Mouse (Mus musculus): ENCODE data around the gene Lbhd2. TPM values are rescaled to one million over a fixed set of nuclear protein-coding genes. Genes with fewer than 3 reads are reported as not detected.

Lbhd2 gene
- polyA plus RNA-seq, 1 experiment from 2014 or later, result 0.63 TPM

GRCm38 (mm10) chr12:111445890-111446613 lies 39.4 kb downstream of the Lbhd2 start:
- DNase-seq (ENCODE audit: low spot score) (no peak), ATAC-seq (ENCODE audit: insufficient number of reproducible peaks, low FRiP score, low TSS enrichment, low read depth) (no peak)
- Histone ChIP-seq H3K27me3 (ENCODE audit: control insufficient read depth, insufficient read depth, low read length) (peaks cover 95% of the 10 kb centered on the region), H3K4me1 (ENCODE audit: control insufficient read depth, insufficient read depth, low read length) (peaks cover 21% of the 10 kb centered on the region), H3K36me3 (ENCODE audit: control insufficient read depth, insufficient read depth, low read length) (no peaks in the 10 kb centered on the region; the same call in 1 of the 2 replicates), H3K9me3 (ENCODE audit: control insufficient read depth, low read length) (no peaks in the 10 kb centered on the region), H3K4me2 (ENCODE audit: low read depth, severe bottlenecking) (peak overlapping the region; percentile 35), H3K9ac (ENCODE audit: low read length) (no peak overlapping the region), H3K4me3 (ENCODE audit: low read depth, low read length) (peak overlapping the region; percentile 19; the same call in 1 of the 2 replicates), H3K27ac (replicated peaks; ENCODE audit: low read depth, low read length) (no peak overlapping the region)
- WGBS, result 7% methylated on average over 27 of the region's 27 CpGs

- WGBS, result 30% methylated on average over 5 of the region's 5 CpGs
- Histone ChIP-seq H3K36me3 (ENCODE audit: control insufficient read depth, insufficient read depth, low read length) (no peaks in the 10 kb centered on the region; the same call in 1 of the 2 replicates), H3K4me3 (ENCODE audit: low read depth, low read length) (no peak overlapping the region), H3K27ac (replicated peaks; ENCODE audit: low read depth, low read length) (no peak overlapping the region), H3K4me2 (ENCODE audit: low read depth, severe bottlenecking) (no peak overlapping the region), H3K4me1 (ENCODE audit: control insufficient read depth, insufficient read depth, low read length) (peaks cover 21% of the 10 kb centered on the region), H3K9ac (ENCODE audit: low read length) (no peak overlapping the region), H3K9me3 (ENCODE audit: control insufficient read depth, low read length) (no peaks in the 10 kb centered on the region), H3K27me3 (ENCODE audit: control insufficient read depth, insufficient read depth, low read length) (peaks cover 94% of the 10 kb centered on the region)
- ATAC-seq (ENCODE audit: insufficient number of reproducible peaks, low FRiP score, low TSS enrichment, low read depth) (no peak), DNase-seq (ENCODE audit: low spot score) (no peak)
Observed at GRCm38 (mm10) chr12:111446745-111447144, 40.1 kb downstream of the Lbhd2 start.

GRCm38 (mm10) chr12:111447350-111447749 lies 40.7 kb downstream of the Lbhd2 start:
- no peak overlapping the region for H3K4me3 ChIP-seq (ENCODE audit: low read depth, low read length)
- H3K27ac ChIP-seq (replicated peaks; ENCODE audit: low read depth, low read length), result no peak overlapping the region
- H3K27me3 ChIP-seq (ENCODE audit: control insufficient read depth, insufficient read depth, low read length), result peaks cover 93% of the 10 kb centered on the region
- ATAC-seq (ENCODE audit: insufficient number of reproducible peaks, low FRiP score, low TSS enrichment, low read depth) (no peak), DNase-seq (ENCODE audit: low spot score) (no peak)
- H3K4me1 ChIP-seq (ENCODE audit: control insufficient read depth, insufficient read depth, low read length), result peaks cover 21% of the 10 kb centered on the region
- no peak overlapping the region for H3K4me2 ChIP-seq (ENCODE audit: low read depth, severe bottlenecking)
- WGBS, result 16% methylated on average over 9 of the region's 9 CpGs
- H3K9ac ChIP-seq (ENCODE audit: low read length), result no peak overlapping the region
- no peaks in the 10 kb centered on the region for H3K9me3 ChIP-seq (ENCODE audit: control insufficient read depth, low read length)
- H3K36me3 ChIP-seq (ENCODE audit: control insufficient read depth, insufficient read depth, low read length), result no peaks in the 10 kb centered on the region; the same call in 1 of the 2 replicates

- Histone ChIP-seq H3K4me1 (ENCODE audit: control insufficient read depth, insufficient read depth, low read length) (peaks cover 13% of the 10 kb centered on the region), H3K4me2 (ENCODE audit: low read depth, severe bottlenecking) (no peak overlapping the region), H3K27ac (replicated peaks; ENCODE audit: low read depth, low read length) (no peak overlapping the region), H3K4me3 (ENCODE audit: low read depth, low read length) (no peak overlapping the region), H3K27me3 (ENCODE audit: control insufficient read depth, insufficient read depth, low read length) (peaks cover 85% of the 10 kb centered on the region), H3K9ac (ENCODE audit: low read length) (no peak overlapping the region), H3K9me3 (ENCODE audit: control insufficient read depth, low read length) (no peaks in the 10 kb centered on the region), H3K36me3 (ENCODE audit: control insufficient read depth, insufficient read depth, low read length) (no peaks in the 10 kb centered on the region; the same call in 1 of the 2 replicates)
- 18% methylated on average over 22 of the region's 22 CpGs for WGBS
- DNase-seq (ENCODE audit: low spot score) (no peak), ATAC-seq (ENCODE audit: insufficient number of reproducible peaks, low FRiP score, low TSS enrichment, low read depth) (no peak)
Observed at GRCm38 (mm10) chr12:111447898-111448760, 41.5 kb downstream of the Lbhd2 start.

- peaks cover 75% of the 10 kb centered on the region for H3K27me3 ChIP-seq (ENCODE audit: control insufficient read depth, insufficient read depth, low read length)
- no peak overlapping the region for H3K27ac ChIP-seq (replicated peaks; ENCODE audit: low read depth, low read length)
- H3K4me2 ChIP-seq (ENCODE audit: low read depth, severe bottlenecking), result no peak overlapping the region
- ATAC-seq (ENCODE audit: insufficient number of reproducible peaks, low FRiP score, low TSS enrichment, low read depth), result no peak
- H3K4me3 ChIP-seq (ENCODE audit: low read depth, low read length), result no peak overlapping the region
- WGBS, result 14% methylated on average over 13 of the region's 14 CpGs
- no peak overlapping the region for H3K9ac ChIP-seq (ENCODE audit: low read length)
- DNase-seq (ENCODE audit: low spot score), result no peak
- H3K4me1 ChIP-seq (ENCODE audit: control insufficient read depth, insufficient read depth, low read length), result peaks cover 11% of the 10 kb centered on the region
- no peaks in the 10 kb centered on the region for H3K9me3 ChIP-seq (ENCODE audit: control insufficient read depth, low read length)
- H3K36me3 ChIP-seq (ENCODE audit: control insufficient read depth, insufficient read depth, low read length), result no peaks in the 10 kb centered on the region; the same call in 1 of the 2 replicates
Observed at GRCm38 (mm10) chr12:111448931-111449705, 42.5 kb downstream of the Lbhd2 start.

GRCm38 (mm10) chr12:111450359-111450758 lies 43.8 kb downstream of the Lbhd2 start:
- no peak overlapping the region for H3K27ac ChIP-seq (replicated peaks; ENCODE audit: low read depth, low read length)
- H3K36me3 ChIP-seq (ENCODE audit: control insufficient read depth, insufficient read depth, low read length), result no peaks in the 10 kb centered on the region; the same call in 1 of the 2 replicates
- no peak overlapping the region for H3K4me2 ChIP-seq (ENCODE audit: low read depth, severe bottlenecking)
- no peaks in the 10 kb centered on the region for H3K9me3 ChIP-seq (ENCODE audit: control insufficient read depth, low read length)
- DNase-seq (ENCODE audit: low spot score) (no peak), ATAC-seq (ENCODE audit: insufficient number of reproducible peaks, low FRiP score, low TSS enrichment, low read depth) (no peak)
- H3K27me3 ChIP-seq (ENCODE audit: control insufficient read depth, insufficient read depth, low read length), result peaks cover 63% of the 10 kb centered on the region
- 32% methylated on average over 6 of the region's 6 CpGs for WGBS
- no peak overlapping the region for H3K4me3 ChIP-seq (ENCODE audit: low read depth, low read length)
- peaks cover 11% of the 10 kb centered on the region for H3K4me1 ChIP-seq (ENCODE audit: control insufficient read depth, insufficient read depth, low read length)
- no peak overlapping the region for H3K9ac ChIP-seq (ENCODE audit: low read length)

GRCm38 (mm10) chr12:111451561-111451960 lies 45.0 kb downstream of the Lbhd2 start:
- peaks cover 52% of the 10 kb centered on the region for H3K27me3 ChIP-seq (ENCODE audit: control insufficient read depth, insufficient read depth, low read length)

GRCm38 (mm10) chr12:111454021-111454420 lies 47.4 kb downstream of the Lbhd2 start:
- 32% methylated on average over 4 of the region's 4 CpGs for WGBS

More at GRCm38 (mm10) chr12:111451561-111451960, 45.0 kb downstream of the Lbhd2 start:
- Histone ChIP-seq H3K4me1 (ENCODE audit: control insufficient read depth, insufficient read depth, low read length) (peaks cover 8% of the 10 kb centered on the region; the same call in 1 of the 2 replicates), H3K9me3 (ENCODE audit: control insufficient read depth, low read length) (no peaks in the 10 kb centered on the region), H3K9ac (ENCODE audit: low read length) (no peak overlapping the region), H3K27ac (replicated peaks; ENCODE audit: low read depth, low read length) (no peak overlapping the region), H3K4me3 (ENCODE audit: low read depth, low read length) (no peak overlapping the region), H3K36me3 (ENCODE audit: control insufficient read depth, insufficient read depth, low read length) (no peaks in the 10 kb centered on the region), H3K4me2 (ENCODE audit: low read depth, severe bottlenecking) (no peak overlapping the region)
- WGBS, result 78% methylated on average over 7 of the region's 7 CpGs
- ATAC-seq (ENCODE audit: insufficient number of reproducible peaks, low FRiP score, low TSS enrichment, low read depth) (no peak), DNase-seq (ENCODE audit: low spot score) (no peak)

More at GRCm38 (mm10) chr12:111454021-111454420, 47.4 kb downstream of the Lbhd2 start:
- no peak for DNase-seq (ENCODE audit: low spot score)
- H3K27me3 ChIP-seq (ENCODE audit: control insufficient read depth, insufficient read depth, low read length), result peaks cover 30% of the 10 kb centered on the region
- no peak overlapping the region for H3K9ac ChIP-seq (ENCODE audit: low read length)
- ATAC-seq (ENCODE audit: insufficient number of reproducible peaks, low FRiP score, low TSS enrichment, low read depth), result no peak
- H3K36me3 ChIP-seq (ENCODE audit: control insufficient read depth, insufficient read depth, low read length), result no peaks in the 10 kb centered on the region
- no peak overlapping the region for H3K4me2 ChIP-seq (ENCODE audit: low read depth, severe bottlenecking)
- H3K4me3 ChIP-seq (ENCODE audit: low read depth, low read length), result no peak overlapping the region
- H3K4me1 ChIP-seq (ENCODE audit: control insufficient read depth, insufficient read depth, low read length), result peaks cover 3% of the 10 kb centered on the region; the same call in 1 of the 2 replicates
- H3K27ac ChIP-seq (replicated peaks; ENCODE audit: low read depth, low read length), result no peak overlapping the region
- no peaks in the 10 kb centered on the region for H3K9me3 ChIP-seq (ENCODE audit: control insufficient read depth, low read length)

All from limb, embryonic 11.5 days (tissue).